Mouse (Mus musculus): ENCODE data around the gene Ivl.

- TF ChIP-seq CTCF (IDR thresholded peaks at IDR 0.05; ENCODE audit: low read depth): no peak
- TF ChIP-seq EP300 (optimal IDR thresholded peaks at IDR 0.05): no peak
Measured at GRCm38 (mm10) chr3:92585055-92585454, 11.5 kb upstream of the Ivl start.
